Mouse (Mus musculus) megakaryocyte-erythroid progenitor cell, adult 5 weeks (primary cell): ENCODE data around the gene Cmtm3. TPM values are rescaled to one million over a fixed set of nuclear protein-coding genes. Genes with fewer than 3 reads are reported as not detected.

ENCODE experiments used
- polyA plus RNA-seq: library from polyadenylated mRNA; stranded (reverse); fragments of >175 nt; gene quantifications from 2 replicates; pipeline ENCODE4 v1.2.3, GENCODE M21; 2012

Gene Cmtm3
- 79.5 and 81.5 TPM in 2 replicates for polyA plus RNA-seq

DNA sequence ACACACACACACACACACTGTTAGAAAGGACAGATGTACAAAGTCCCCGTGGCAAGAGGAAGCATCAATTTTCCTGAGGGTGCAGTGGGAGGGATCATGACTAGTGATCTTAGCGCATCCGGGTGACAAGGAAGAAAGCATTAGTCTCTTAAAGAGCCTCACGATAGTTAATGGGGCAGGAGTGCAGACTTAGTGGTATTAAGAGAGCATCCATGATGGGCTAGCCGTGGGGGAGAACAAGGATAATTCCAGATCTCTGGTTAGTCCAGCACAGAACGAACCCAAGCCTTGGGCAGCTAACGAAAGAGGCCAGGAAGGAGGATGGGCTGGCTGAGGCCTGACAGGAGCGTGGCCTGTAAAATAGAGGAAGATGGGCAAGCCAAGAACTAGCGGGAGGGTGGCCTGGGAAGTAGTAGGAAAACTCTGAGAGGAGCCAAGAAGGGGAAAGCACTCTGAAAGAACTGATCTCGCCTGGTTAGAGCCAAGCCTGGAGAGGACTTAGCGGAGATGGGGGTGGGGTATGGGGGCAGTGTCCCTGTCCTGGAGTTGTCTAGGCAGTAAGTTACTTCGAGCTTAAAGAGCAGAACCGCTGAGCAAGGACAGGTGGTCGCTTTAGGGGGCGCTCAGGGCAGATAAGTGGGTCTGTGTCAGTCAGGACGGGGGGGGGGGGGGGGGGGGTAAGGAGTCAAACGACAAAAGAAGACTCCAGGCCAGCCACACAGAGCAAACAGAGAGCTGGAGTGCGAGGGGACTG lies at the start of gene Cmtm3:
Gene Cmtm3 (plus strand): TSS at position 182 of the 754 bp plus-strand sequence.

DNA sequence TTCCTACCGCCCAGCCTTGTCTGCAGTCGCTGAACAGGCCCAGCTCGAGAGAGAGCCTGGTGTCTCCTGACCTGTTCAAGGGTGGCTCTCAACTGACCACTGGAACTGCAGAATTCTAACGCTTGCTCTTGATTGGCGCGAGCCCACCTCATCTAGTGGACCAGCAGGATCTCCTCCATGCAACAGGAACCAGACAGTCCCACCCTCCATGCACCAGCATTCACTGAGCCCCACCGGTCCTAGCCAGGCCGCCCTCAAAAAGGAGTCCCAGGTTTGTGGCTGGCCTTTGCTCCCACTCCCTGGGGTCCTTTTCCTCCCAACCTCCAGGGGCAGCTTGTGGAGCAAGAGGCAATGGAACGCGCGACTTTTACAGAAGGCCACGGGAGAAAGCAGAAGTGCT lies 46.1 kb upstream of the Cmtm3 start, which contains the start of gene Cmtm2a:
Gene Cmtm2a (minus strand): TSS at position 101 of the 400 bp plus-strand sequence.

DNA sequence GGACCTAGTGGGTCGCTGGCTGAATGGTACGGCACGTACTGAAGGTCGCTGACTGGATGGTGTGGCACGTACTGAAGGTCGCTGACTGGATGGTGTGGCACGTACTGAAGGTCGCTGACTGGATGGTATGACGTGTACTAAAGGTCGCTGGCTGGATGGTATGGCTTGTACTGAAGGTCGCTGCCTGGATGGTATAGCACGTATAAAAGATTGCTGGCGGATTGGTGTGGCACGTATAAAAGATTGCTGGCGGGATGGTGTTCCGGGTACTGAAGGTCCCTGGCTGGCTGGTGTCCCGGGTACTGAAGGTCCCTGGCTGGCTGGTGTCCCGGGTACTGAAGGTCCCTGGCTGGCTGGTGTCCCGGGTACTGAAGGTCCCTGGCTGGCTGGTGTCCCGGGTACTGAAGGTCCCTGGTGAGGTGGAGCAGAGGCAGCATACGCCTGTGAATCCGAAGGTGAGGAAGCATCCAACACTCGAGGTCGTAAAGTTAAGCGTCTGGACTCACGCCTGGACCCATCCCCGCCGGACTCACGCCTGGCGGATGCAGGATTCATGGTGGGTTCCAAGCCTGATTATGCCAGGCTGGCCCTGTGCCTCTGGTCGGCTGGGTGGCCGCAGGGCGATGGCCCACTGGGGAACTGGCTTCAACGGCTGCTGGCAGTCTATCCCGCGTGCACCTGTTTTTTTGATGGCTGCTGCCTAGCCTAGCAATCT lies 29.6 kb upstream of the Cmtm3 start, which contains the start of the genes Gm45711 and Cmtm1:
Gene Gm45711 (minus strand): TSS at position 641 of the 715 bp plus-strand sequence.
Gene Cmtm1 (minus strand): TSS at position 705 of the 715 bp plus-strand sequence.

DNA sequence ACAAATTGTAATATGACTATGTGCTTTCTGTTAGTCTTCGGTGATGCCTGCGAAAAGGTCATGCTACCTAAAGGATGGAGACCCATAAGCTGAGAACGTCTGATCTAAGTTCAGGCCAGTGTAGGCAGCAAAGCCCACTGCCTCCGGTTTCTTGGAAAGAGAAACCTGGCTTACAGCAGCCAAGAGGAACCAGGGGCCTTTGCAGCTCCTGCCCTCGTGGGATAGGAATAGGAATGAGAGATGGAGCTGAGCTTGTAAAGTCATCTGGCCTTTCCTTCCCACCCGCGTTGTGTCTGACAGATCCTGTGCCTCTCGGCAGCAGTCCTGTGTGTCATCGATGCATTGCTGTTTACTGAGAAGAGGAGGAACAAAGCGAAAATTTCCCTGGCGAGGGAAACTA lies 17.9 kb upstream of the Cmtm3 start, which contains the start of gene Gm11020:
Gene Gm11020 (plus strand): TSS at position 301 of the 400 bp plus-strand sequence.

DNA sequence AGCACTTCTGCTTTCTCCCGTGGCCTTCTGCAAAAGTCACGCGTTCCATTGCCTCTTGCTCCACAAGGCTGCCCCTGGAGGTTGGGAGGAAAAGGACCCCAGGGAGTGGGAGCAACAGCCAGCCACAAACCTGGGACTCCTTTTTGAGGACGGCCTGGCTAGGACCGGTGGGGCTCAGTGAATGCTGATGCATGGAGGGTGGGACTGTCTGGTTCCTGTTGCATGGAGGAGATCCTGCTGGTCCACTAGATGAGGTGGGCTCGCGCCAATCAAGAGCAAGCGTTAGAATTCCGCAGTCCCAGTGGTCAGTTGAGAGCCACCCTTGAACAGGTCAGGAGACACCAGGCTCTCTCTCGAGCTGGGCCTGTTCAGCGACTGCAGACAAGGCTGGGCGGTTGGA lies 17.3 kb upstream of the Cmtm3 start, which contains the start of gene Cmtm2b:
Gene Cmtm2b (plus strand): TSS at position 301 of the 400 bp plus-strand sequence.

DNA sequence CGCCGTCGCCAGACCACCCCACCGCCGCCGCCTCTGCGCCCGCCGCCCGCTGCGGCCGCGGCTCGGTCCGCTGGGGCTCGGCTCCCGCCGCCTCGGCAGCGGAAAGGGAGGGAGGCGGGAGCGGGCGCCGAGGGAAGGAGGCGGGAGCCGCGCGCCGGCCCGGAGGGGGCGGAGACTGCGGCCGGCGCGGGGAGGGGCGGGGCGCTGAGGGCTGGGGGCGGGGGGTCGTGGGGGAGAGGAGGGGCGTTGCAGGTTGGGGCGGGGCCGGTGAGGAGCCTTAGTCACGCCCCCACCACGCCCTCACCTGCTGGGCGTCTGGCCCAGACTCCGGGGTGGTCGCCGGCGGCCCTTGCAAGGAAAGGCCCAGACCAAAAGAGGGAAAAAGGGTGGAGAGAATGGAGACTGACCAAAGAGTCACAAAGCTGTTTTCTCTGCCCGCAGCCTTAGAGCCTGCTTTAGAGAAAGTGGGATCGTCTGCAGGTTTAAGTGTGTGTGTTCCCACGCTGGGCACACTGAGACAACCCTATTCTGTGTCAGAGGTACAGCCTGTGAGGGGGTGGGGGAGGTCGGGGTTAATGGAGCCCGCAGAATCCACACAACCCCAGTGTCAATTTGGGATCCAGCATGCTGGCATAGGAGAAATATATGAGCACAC lies 56.6 kb downstream of the Cmtm3 start, which contains the start of gene Cmtm4:
Gene Cmtm4 (minus strand): TSS at position 105 of the 655 bp plus-strand sequence.

Other genes with a start within 250 kb of the Cmtm3 start
- gene Cdh5, start 237.8 kb upstream of the Cmtm3 start, polyA plus RNA-seq: 0.01 TPM in 1 of 2 replicates, not detected in the other
- gene Bean1, start 169.0 kb upstream of the Cmtm3 start, polyA plus RNA-seq: not detected in 2 replicates
- 15.8 and 17.6 TPM in 2 replicates for gene Tk2, start 90.9 kb upstream of the Cmtm3 start, polyA plus RNA-seq
- gene Cklf, start 88.5 kb upstream of the Cmtm3 start, polyA plus RNA-seq: 6.2 and 11.1 TPM in 2 replicates
- not detected in 2 replicates for gene Cmtm2a, start 46.2 kb upstream of the Cmtm3 start, polyA plus RNA-seq
- not detected in 2 replicates for gene Gm45711, start 29.3 kb upstream of the Cmtm3 start, polyA plus RNA-seq
- gene Cmtm1, start 29.3 kb upstream of the Cmtm3 start, polyA plus RNA-seq: not detected in 2 replicates
- gene Gm11020, start 17.8 kb upstream of the Cmtm3 start, polyA plus RNA-seq: not detected in 2 replicates
- not detected in 2 replicates for gene Cmtm2b, start 17.2 kb upstream of the Cmtm3 start, polyA plus RNA-seq
- gene Cmtm4, start 56.4 kb downstream of the Cmtm3 start, polyA plus RNA-seq: 0.90 and 0.96 TPM in 2 replicates
- 13.9 and 20.8 TPM in 2 replicates for gene Dync1li2, start 103.6 kb downstream of the Cmtm3 start, polyA plus RNA-seq
- gene Terb1, start 170.5 kb downstream of the Cmtm3 start, polyA plus RNA-seq: 0.03 TPM in 1 of 2 replicates, not detected in the other
- gene Nae1, start 195.2 kb downstream of the Cmtm3 start, polyA plus RNA-seq: 7.5 and 9.9 TPM in 2 replicates
- 0.45 and 0.70 TPM in 2 replicates for gene Car7, start 195.3 kb downstream of the Cmtm3 start, polyA plus RNA-seq